Mouse (Mus musculus): ENCODE results near the gene Rabgap1l.

The Rabgap1l gene

GRCm38 (mm10) chr1:160399428-160399827 is 393.6 kb downstream of the Rabgap1l start:
- DNase-seq (ENCODE audit: extremely low spot score, low read depth, low spot score) = peak; percentile 58

GRCm38 (mm10) chr1:160397037-160397436 is 396.0 kb downstream of the Rabgap1l start:
- no peak for DNase-seq (ENCODE audit: extremely low spot score, low read depth, low spot score)

GRCm38 (mm10) chr1:160387446-160387845 is 405.6 kb downstream of the Rabgap1l start:
- no peak for DNase-seq (ENCODE audit: extremely low spot score, low read depth, low spot score)

- no peak for DNase-seq (ENCODE audit: extremely low spot score, low read depth, low spot score)
Observed at GRCm38 (mm10) chr1:160378367-160378766, 414.6 kb downstream of the Rabgap1l start.

- peak; percentile 22 for DNase-seq (ENCODE audit: extremely low spot score, low read depth, low spot score)
Observed at GRCm38 (mm10) chr1:160377337-160378336, 415.4 kb downstream of the Rabgap1l start.

- no peak for DNase-seq (ENCODE audit: extremely low spot score, low read depth, low spot score)
Observed at GRCm38 (mm10) chr1:160374490-160374889, 418.5 kb downstream of the Rabgap1l start.

GRCm38 (mm10) chr1:160373306-160373705 is 419.7 kb downstream of the Rabgap1l start:
- no peak for DNase-seq (ENCODE audit: extremely low spot score, low read depth, low spot score)

- no peak for DNase-seq (ENCODE audit: extremely low spot score, low read depth, low spot score)
Observed at GRCm38 (mm10) chr1:160371696-160372095, 421.3 kb downstream of the Rabgap1l start.

GRCm38 (mm10) chr1:160370552-160370951 is 422.5 kb downstream of the Rabgap1l start:
- no peak for DNase-seq (ENCODE audit: extremely low spot score, low read depth, low spot score)

- no peak for DNase-seq (ENCODE audit: extremely low spot score, low read depth, low spot score)
Observed at GRCm38 (mm10) chr1:160366615-160367014, 426.4 kb downstream of the Rabgap1l start.

GRCm38 (mm10) chr1:160357268-160357667 is 435.7 kb downstream of the Rabgap1l start:
- DNase-seq (ENCODE audit: extremely low spot score, low read depth, low spot score) = no peak

GRCm38 (mm10) chr1:160353732-160354455 is 439.1 kb downstream of the Rabgap1l start:
- DNase-seq (ENCODE audit: extremely low spot score, low read depth, low spot score) = no peak

- DNase-seq (ENCODE audit: extremely low spot score, low read depth, low spot score) = no peak
Observed at GRCm38 (mm10) chr1:160352309-160352708, 440.7 kb downstream of the Rabgap1l start.

- DNase-seq (ENCODE audit: extremely low spot score, low read depth, low spot score) = no peak
Observed at GRCm38 (mm10) chr1:160351880-160352234, 441.2 kb downstream of the Rabgap1l start.

GRCm38 (mm10) chr1:160351146-160351879 is 441.7 kb downstream of the Rabgap1l start:
- DNase-seq (ENCODE audit: extremely low spot score, low read depth, low spot score) = no peak

- no peak for DNase-seq (ENCODE audit: extremely low spot score, low read depth, low spot score)
Observed at GRCm38 (mm10) chr1:160340653-160341052, 452.4 kb downstream of the Rabgap1l start.

- DNase-seq (ENCODE audit: extremely low spot score, low read depth, low spot score) = no peak
Observed at GRCm38 (mm10) chr1:160339374-160339773, 453.6 kb downstream of the Rabgap1l start.

- DNase-seq (ENCODE audit: extremely low spot score, low read depth, low spot score) = no peak
Observed at GRCm38 (mm10) chr1:160334791-160335190, 458.2 kb downstream of the Rabgap1l start.

GRCm38 (mm10) chr1:160330828-160331227 is 462.2 kb downstream of the Rabgap1l start:
- no peak for DNase-seq (ENCODE audit: extremely low spot score, low read depth, low spot score)

GRCm38 (mm10) chr1:160330222-160330621 is 462.8 kb downstream of the Rabgap1l start:
- DNase-seq (ENCODE audit: extremely low spot score, low read depth, low spot score) = no peak

GRCm38 (mm10) chr1:160329788-160330187 is 463.2 kb downstream of the Rabgap1l start:
- DNase-seq (ENCODE audit: extremely low spot score, low read depth, low spot score) = no peak

Data from hindlimb bud, embryonic 11.5 days (tissue).